Mouse (Mus musculus) naive thymus-derived CD4-positive, alpha-beta T cell, adult 2 months (primary cell): ENCODE results near the gene Spint2.

Experiments
- DNase-seq: peaks from one replicate; pipeline ENCODE4 v3.0.0-alpha.2; 2011; ENCODE audit warnings: low read depth

The Spint2 gene

GRCm38 (mm10) chr7:29279261-29279660, 2.5 kb downstream of the Spint2 start:
- no peak for DNase-seq

GRCm38 (mm10) chr7:29277510-29277909, 4.2 kb downstream of the Spint2 start:
- no peak for DNase-seq

- DNase-seq = no peak
Measured at GRCm38 (mm10) chr7:29276715-29277114, 5.0 kb downstream of the Spint2 start.

- no peak for DNase-seq
Measured at GRCm38 (mm10) chr7:29271687-29272465, 9.8 kb downstream of the Spint2 start.

GRCm38 (mm10) chr7:29270445-29270844, 11.3 kb downstream of the Spint2 start:
- no peak for DNase-seq

GRCm38 (mm10) chr7:29266931-29267330, 14.8 kb downstream of the Spint2 start:
- DNase-seq = no peak

GRCm38 (mm10) chr7:29265636-29266035, 16.1 kb downstream of the Spint2 start:
- DNase-seq = no peak

- DNase-seq = no peak
Measured at GRCm38 (mm10) chr7:29263831-29264230, 17.9 kb downstream of the Spint2 start.

- no peak for DNase-seq
Measured at GRCm38 (mm10) chr7:29262151-29262550, 19.6 kb downstream of the Spint2 start.

- peak; percentile 42 for DNase-seq
Measured at GRCm38 (mm10) chr7:29259781-29260730, 21.7 kb downstream of the Spint2 start.

GRCm38 (mm10) chr7:29257368-29257767, 24.3 kb downstream of the Spint2 start:
- no peak for DNase-seq

- no peak for DNase-seq
Measured at GRCm38 (mm10) chr7:29255875-29256274, 25.8 kb downstream of the Spint2 start.

- no peak for DNase-seq
Measured at GRCm38 (mm10) chr7:29253842-29254241, 27.9 kb downstream of the Spint2 start.

GRCm38 (mm10) chr7:29251166-29251565, 30.5 kb downstream of the Spint2 start:
- peak; percentile 52 for DNase-seq

GRCm38 (mm10) chr7:29248261-29248841, 33.4 kb downstream of the Spint2 start, which contains the start of gene 2200002D01Rik:
Gene 2200002D01Rik, minus strand, starts transcription at chr7:29248466.
- DNase-seq = peak; percentile 47

- no peak for DNase-seq
Measured at GRCm38 (mm10) chr7:29247706-29248105, 34.0 kb downstream of the Spint2 start.

GRCm38 (mm10) chr7:29247314-29247700, 34.4 kb downstream of the Spint2 start:
- DNase-seq = peak; percentile 85

GRCm38 (mm10) chr7:29246619-29247313, 34.9 kb downstream of the Spint2 start:
- DNase-seq = no peak

GRCm38 (mm10) chr7:29246015-29246414, 35.7 kb downstream of the Spint2 start:
- DNase-seq = no peak

- peak; percentile 69 for DNase-seq
Measured at GRCm38 (mm10) chr7:29244732-29245416, 36.8 kb downstream of the Spint2 start.
